Mouse (Mus musculus): ENCODE measurements around the gene Zfp341.

DNA sequence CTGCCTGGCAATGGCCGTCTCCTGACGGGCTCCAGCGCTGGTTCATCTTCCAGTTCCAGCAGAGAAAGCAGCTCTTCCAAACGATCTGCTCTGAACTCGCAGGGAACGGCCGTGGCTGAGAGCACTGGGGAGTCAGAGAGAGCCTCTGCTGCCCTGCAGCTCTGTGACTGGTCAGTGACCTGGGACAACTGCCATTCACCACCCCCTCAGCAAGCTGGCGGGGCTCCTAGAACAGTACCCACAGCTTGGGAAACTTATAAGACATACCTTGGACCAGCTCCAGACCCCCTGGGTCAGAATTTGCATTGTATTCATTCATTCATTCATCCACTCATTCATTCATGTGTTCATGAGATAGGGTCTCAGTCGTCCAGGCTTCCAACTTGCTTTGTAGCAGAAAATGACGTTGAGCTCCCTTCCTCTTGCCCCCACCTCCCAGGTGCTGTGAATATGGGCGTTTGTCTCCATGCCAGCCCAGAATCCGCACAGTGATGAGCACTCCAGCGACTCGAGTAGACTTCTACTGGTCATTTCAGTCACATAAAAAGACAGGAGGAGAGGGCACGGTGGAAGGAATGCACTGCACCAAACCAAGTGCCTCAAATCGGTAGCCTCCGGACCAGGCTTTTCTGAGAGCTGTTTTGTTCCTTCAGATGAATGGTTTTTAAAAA, 28.0 kb upstream of the Zfp341 start:
- TF ChIP-seq BHLHE40 (IDR thresholded peaks at IDR 0.05; ENCODE audit: borderline replicate concordance, low read depth, low read length) (no peak), POLR2A (IDR thresholded peaks at IDR 0.05; ENCODE audit: control insufficient read depth in 1 of 2, insufficient read depth in 1 of 2, low read depth in 1 of 2, low read length in 2 of 2, poor library complexity in 1 of 2) (no peak), POLR2AphosphoS2 (IDR thresholded peaks at IDR 0.05; ENCODE audit: low read length) (no peak), ZC3H11A (IDR thresholded peaks at IDR 0.05; ENCODE audit: low read depth, low read length) (no peak), USF1 (IDR thresholded peaks at IDR 0.05; ENCODE audit: low read depth, low read length) (no peak), CTCF (IDR thresholded peaks at IDR 0.05 in 2 of 3, conservative IDR thresholded peaks at IDR 0.05 in 1 of 3; ENCODE audit: control insufficient read depth in 1 of 3, insufficient read depth in 1 of 3, low read depth in 2 of 3, low read length in 3 of 3, poor library complexity in 1 of 3, severe bottlenecking in 1 of 3) (no peak), SMC3 (IDR thresholded peaks at IDR 0.05; ENCODE audit: low read depth, low read length) (no peak), EP300 (IDR thresholded peaks at IDR 0.05; ENCODE audit: low read depth in 1 of 2, low read length in 2 of 2) (no peak), ZMIZ1 (IDR thresholded peaks at IDR 0.05; ENCODE audit: low read depth, low read length) (no peak), RCOR1 (IDR thresholded peaks at IDR 0.05; ENCODE audit: low read depth, low read length) (no peak), ETS1 (IDR thresholded peaks at IDR 0.05; ENCODE audit: low read depth, low read length) (no peak), ZNF384 (IDR thresholded peaks at IDR 0.05; ENCODE audit: low read depth, low read length) (no peak), MAFK (IDR thresholded peaks at IDR 0.05; ENCODE audit: borderline replicate concordance, low read depth, low read length) (no peak), MYB (IDR thresholded peaks at IDR 0.05; ENCODE audit: low read depth, low read length) (no peak)
